Mouse (Mus musculus) intestine, embryonic 15.5 days (tissue): ENCODE measurements at regions not wholly inside any gene's neighbourhood (a gene's known extent, or its start where the extent isn't known, plus 50 kb on each side); places are given as distances from the start of the nearest gene placed in this dataset.

Source experiments
- ATAC-seq: fragments of 200-750 bp; cut with Nextera tagmentation; 2 replicates; pipeline ENCODE4 v1.8.0; 2017; ENCODE audit warnings: moderate TSS enrichment, moderate library complexity
- H3K27ac ChIP-seq: fragments of 300-500 bp; sonication (generic); 2 replicates; pipeline ENCODE4 v1.5.1; 2015; ENCODE audit warnings: mild to moderate bottlenecking, inconsistent platforms
- H3K27me3 ChIP-seq: fragments of 300-500 bp; sonication (generic); replicated peaks from 2 replicates; pipeline ENCODE4 v1.6.1; 2015; ENCODE audit warnings: inconsistent platforms
- H3K36me3 ChIP-seq: fragments of 300-500 bp; sonication (generic); 2 replicates; pipeline ENCODE4 v1.6.1; 2015; ENCODE audit warnings: inconsistent platforms
- H3K4me1 ChIP-seq: fragments of 300-500 bp; sonication (generic); replicated peaks from 2 replicates; pipeline ENCODE4 v1.6.1; 2015; ENCODE audit warnings: inconsistent platforms
- H3K4me2 ChIP-seq: fragments of 300-500 bp; sonication (generic); replicated peaks from 2 replicates; pipeline ENCODE4 v1.6.1; 2015; ENCODE audit warnings: mild to moderate bottlenecking, inconsistent platforms
- H3K4me3 ChIP-seq: fragments of 300-500 bp; sonication (generic); replicated peaks from 2 replicates; pipeline ENCODE4 v1.5.1; 2015; ENCODE audit warnings: inconsistent platforms
- H3K9ac ChIP-seq: fragments of 300-500 bp; sonication (generic); 2 replicates; pipeline ENCODE4 v1.6.1; 2015; ENCODE audit warnings: inconsistent platforms
- H3K9me3 ChIP-seq: fragments of 300-500 bp; sonication (generic); 2 replicates; pipeline ENCODE4 v1.6.1; 2016; ENCODE audit warnings: inconsistent platforms
- WGBS: fragments of 180-500 bp; shearing (Covaris S2); methylation state at CpG from one replicate; pipeline ENCODE4 v1.1.7; 2015; 5-methylcytosine and 5-hydroxymethylcytosine counted together

DNA sequence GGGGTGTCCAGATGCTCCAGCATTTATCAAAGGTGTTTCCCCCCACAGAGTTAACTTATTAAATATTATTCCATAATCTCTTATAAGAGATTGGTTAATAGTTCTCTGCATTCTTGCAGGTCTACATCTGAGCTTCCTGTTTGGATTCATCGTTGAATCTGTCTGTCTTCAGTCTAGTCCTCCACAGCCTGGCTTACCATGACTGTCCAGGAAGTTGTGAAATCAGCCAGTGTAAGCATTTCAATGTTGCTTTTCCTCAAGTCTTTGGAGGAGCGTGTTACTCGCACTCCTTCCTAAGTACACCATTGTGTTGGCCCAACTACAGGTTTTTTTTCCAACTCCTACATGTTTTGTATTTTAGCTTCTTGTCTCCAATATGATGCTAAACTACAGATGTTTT lies 124.2 kb upstream of the Htr2a start:
- Histone ChIP-seq H3K9me3 (no peaks in the 10 kb centered on the region), H3K4me3 (no peak overlapping the region), H3K9ac (no peak overlapping the region), H3K27me3 (no peaks in the 10 kb centered on the region), H3K36me3 (no peaks in the 10 kb centered on the region), H3K4me2 (no peak overlapping the region), H3K27ac (no peak overlapping the region), H3K4me1 (no peaks in the 10 kb centered on the region)
- no peak for ATAC-seq
- 83% methylated on average over 3 of the region's 3 CpGs for WGBS

DNA sequence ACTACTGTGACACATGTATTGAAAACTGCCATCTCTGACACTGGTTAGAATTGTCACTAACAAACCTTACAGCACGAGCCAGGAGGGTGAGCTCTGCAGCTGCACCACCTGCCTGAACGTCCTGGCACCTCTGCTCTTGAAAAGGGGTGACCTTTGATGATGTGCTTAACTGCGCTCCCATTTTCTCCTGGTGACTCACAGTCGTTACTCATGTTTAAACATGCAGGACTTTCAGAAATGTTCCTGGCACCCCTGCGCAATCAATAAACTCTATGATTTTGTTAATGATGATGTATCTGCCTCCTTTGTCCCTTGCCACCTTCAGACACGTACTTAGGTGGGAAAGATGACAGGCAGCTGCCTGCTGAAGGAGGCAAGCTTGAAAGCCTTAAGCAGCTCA lies 121.1 kb upstream of the Htr2a start:
- no peak overlapping the region for H3K9ac ChIP-seq
- no peaks in the 10 kb centered on the region for H3K9me3 ChIP-seq
- H3K36me3 ChIP-seq = no peaks in the 10 kb centered on the region
- no peak overlapping the region for H3K4me3 ChIP-seq
- no peak for ATAC-seq
- no peaks in the 10 kb centered on the region for H3K27me3 ChIP-seq
- no peaks in the 10 kb centered on the region for H3K4me1 ChIP-seq
- no peak overlapping the region for H3K4me2 ChIP-seq
- 65% methylated on average over 6 of the region's 6 CpGs for WGBS
- no peak overlapping the region for H3K27ac ChIP-seq

DNA sequence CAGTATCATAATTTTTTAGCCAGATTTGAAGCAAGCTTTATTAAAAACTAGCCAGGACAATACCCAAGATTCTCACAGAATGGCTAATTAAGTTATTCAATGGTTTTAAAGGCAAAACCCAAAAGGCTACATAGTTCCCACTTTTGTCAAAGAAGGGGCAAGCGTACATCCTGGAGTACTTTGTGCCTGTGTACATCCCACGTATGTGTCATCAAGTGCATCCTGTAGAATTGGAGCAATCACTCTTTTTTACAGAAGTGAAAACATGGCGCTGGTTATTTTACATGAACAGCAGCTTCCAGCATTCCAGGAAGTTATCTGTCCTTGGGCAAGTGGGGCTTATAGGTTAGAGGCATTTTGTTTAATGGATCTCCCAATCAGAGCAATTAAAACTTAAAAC lies 119.0 kb upstream of the Htr2a start:
- Histone ChIP-seq H3K4me3 (no peak overlapping the region), H3K27me3 (no peaks in the 10 kb centered on the region), H3K27ac (no peak overlapping the region), H3K4me1 (no peaks in the 10 kb centered on the region), H3K9ac (no peak overlapping the region), H3K9me3 (no peaks in the 10 kb centered on the region), H3K36me3 (no peaks in the 10 kb centered on the region), H3K4me2 (no peak overlapping the region)
- WGBS = 87% methylated on average over 3 of the region's 3 CpGs
- ATAC-seq = no peak

DNA sequence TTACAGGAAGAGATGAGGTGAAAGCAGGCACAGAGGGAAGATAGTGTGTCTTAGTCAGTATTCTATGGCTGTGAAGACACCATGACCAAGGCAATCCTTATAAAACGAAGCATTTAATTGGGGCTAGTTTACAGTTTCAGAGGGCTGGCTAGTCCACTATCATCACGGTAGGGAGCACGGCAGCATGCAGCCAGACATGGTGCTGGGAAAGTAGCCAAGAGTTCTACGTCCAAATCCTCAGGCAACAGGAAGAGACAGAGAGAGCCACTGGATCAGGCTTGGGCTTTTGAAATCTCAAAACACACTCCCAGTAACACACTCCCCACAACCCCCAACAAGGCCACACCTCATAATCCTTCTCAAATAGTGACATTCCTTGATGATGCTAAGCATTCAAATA lies 113.4 kb upstream of the Htr2a start:
- 75% methylated on average over 4 of the region's 4 CpGs for WGBS
- Histone ChIP-seq H3K9ac (no peak overlapping the region), H3K27ac (no peak overlapping the region), H3K27me3 (no peaks in the 10 kb centered on the region), H3K4me2 (no peak overlapping the region), H3K4me1 (no peaks in the 10 kb centered on the region), H3K4me3 (no peak overlapping the region), H3K9me3 (no peaks in the 10 kb centered on the region), H3K36me3 (no peaks in the 10 kb centered on the region)
- no peak for ATAC-seq

DNA sequence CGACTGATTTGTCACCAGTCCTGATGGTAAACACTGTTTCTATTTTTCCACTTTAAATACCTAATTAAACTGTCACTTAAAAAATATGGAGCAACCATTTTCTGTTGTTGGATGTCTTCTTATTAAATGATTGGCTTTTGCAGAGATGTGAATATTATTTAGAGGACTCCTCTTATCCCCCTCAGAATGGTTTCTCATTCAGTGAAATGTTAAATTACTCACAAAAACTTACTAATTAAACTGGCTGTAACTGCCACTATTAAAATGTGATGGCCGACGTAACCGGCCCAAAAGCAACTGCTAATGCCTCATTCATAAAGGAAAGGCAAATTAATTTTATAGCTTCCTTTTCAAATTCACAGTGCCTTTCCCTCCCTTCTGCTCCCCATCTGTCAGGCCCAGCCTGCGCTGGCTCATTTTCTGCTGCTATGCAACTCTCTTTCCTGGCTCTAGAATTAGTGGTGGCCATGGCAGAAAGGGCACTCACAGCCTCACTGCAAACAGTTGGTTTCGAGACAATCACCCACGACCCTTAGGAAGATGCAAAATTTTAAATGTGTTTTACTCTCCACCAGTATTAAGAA lies 111.2 kb upstream of the Htr2a start:
- Histone ChIP-seq H3K27me3 (no peaks in the 10 kb centered on the region), H3K4me1 (no peaks in the 10 kb centered on the region), H3K27ac (no peak overlapping the region), H3K36me3 (no peaks in the 10 kb centered on the region), H3K4me3 (no peak overlapping the region), H3K4me2 (no peak overlapping the region), H3K9me3 (no peaks in the 10 kb centered on the region), H3K9ac (no peak overlapping the region)
- ATAC-seq = no peak
- WGBS = 87% methylated on average over 7 of the region's 7 CpGs

DNA sequence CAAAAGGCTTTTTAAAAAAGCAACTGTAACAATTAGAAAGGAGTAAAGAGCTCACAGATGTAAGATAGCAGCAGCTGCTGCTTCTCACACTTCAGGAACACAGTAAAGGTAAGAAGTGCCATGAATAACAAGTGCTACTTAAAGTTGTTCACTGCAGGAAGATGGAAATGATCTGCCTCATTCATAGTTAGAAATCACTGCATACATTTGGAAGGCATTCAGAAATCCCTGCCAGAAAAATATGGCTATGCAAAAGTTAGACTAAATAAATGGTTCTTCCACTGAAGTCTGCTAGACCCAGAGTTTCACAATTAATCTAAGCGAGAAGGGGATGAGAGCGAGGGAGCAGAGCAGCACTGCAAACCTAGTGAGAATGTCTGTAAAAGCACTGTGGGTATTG lies 102.5 kb upstream of the Htr2a start:
- Histone ChIP-seq H3K4me2 (no peak overlapping the region), H3K4me1 (no peaks in the 10 kb centered on the region), H3K9me3 (no peaks in the 10 kb centered on the region), H3K27ac (no peak overlapping the region), H3K4me3 (no peak overlapping the region), H3K36me3 (no peaks in the 10 kb centered on the region), H3K9ac (no peak overlapping the region), H3K27me3 (no peaks in the 10 kb centered on the region)
- WGBS = 58% methylated on average over 2 of the region's 2 CpGs
- ATAC-seq = no peak

DNA sequence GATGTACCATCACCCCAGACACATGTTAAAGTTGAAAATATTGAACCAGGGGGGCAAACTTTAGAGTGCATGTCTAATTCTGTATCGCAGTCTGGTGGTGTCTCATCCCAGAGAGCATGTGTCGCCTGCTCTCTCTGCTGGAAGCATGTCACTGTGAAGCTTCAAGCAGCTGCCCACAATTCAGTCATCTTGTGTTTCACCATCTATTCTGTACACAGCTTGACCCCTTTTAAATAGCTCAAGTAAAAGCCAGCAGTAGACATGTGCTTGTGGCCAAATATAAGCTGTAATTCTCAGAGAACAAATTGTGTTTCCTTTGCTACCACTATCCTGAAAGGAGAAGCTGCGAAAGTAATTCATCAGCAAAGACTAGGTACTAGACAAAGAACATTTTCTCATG lies 96.6 kb upstream of the Htr2a start:
- H3K36me3 ChIP-seq = no peaks in the 10 kb centered on the region
- no peak overlapping the region for H3K4me3 ChIP-seq
- 91% methylated on average over 3 of the region's 3 CpGs for WGBS
- H3K4me2 ChIP-seq = no peak overlapping the region
- no peak for ATAC-seq
- no peak overlapping the region for H3K9ac ChIP-seq
- no peaks in the 10 kb centered on the region for H3K9me3 ChIP-seq
- H3K27me3 ChIP-seq = no peaks in the 10 kb centered on the region
- no peaks in the 10 kb centered on the region for H3K4me1 ChIP-seq
- H3K27ac ChIP-seq = no peak overlapping the region

DNA sequence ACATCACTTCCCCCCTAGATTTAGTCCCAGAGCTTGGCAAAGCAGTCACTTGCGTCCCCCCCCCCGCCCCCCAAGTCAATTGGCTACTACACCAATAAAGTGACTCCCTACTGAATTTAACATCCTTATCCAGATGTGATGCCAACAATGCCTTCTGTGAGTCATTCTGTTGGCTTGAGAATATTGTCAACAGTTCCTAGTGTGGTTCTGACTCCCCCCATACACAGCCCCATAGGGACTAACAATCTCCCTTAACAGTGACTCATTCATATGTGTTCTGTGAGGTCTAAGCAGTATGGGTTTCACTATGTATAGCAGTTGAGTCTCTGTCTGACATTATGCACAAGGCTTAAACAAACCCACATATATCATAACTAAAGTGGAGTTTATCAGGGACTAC lies 89.5 kb upstream of the Htr2a start:
- ATAC-seq = no peak
- no peak overlapping the region for H3K4me3 ChIP-seq
- H3K9me3 ChIP-seq = no peaks in the 10 kb centered on the region
- H3K27me3 ChIP-seq = no peaks in the 10 kb centered on the region
- H3K36me3 ChIP-seq = no peaks in the 10 kb centered on the region
- H3K4me2 ChIP-seq = no peak overlapping the region
- no peak overlapping the region for H3K27ac ChIP-seq
- WGBS = 90% methylated on average over 2 of the region's 2 CpGs
- H3K4me1 ChIP-seq = no peaks in the 10 kb centered on the region
- no peak overlapping the region for H3K9ac ChIP-seq

DNA sequence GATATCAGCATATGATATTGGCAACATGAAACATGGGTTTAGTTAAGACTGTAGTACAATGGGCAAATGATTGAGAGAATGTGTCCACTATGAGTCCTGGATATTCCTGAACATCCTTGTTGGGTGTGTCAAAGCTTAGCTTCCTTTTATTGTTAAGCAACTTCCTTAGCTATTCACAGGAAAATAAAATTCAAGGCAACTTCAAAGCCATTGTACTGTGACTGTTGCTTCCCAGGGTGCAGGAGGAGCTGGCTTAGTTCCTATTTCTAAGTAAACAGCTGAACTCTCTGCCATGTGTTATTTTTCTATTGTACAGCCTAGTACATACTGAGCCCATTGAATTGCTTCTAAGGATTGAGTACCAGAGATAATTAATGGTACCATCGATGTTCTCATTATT lies 87.0 kb upstream of the Htr2a start:
- 88% methylated on average over 1 of the region's 1 CpGs for WGBS
- no peak overlapping the region for H3K27ac ChIP-seq
- no peak overlapping the region for H3K9ac ChIP-seq
- no peaks in the 10 kb centered on the region for H3K27me3 ChIP-seq
- ATAC-seq = no peak
- no peaks in the 10 kb centered on the region for H3K4me1 ChIP-seq
- H3K4me2 ChIP-seq = no peak overlapping the region
- H3K9me3 ChIP-seq = no peaks in the 10 kb centered on the region
- H3K4me3 ChIP-seq = no peak overlapping the region
- no peaks in the 10 kb centered on the region for H3K36me3 ChIP-seq

DNA sequence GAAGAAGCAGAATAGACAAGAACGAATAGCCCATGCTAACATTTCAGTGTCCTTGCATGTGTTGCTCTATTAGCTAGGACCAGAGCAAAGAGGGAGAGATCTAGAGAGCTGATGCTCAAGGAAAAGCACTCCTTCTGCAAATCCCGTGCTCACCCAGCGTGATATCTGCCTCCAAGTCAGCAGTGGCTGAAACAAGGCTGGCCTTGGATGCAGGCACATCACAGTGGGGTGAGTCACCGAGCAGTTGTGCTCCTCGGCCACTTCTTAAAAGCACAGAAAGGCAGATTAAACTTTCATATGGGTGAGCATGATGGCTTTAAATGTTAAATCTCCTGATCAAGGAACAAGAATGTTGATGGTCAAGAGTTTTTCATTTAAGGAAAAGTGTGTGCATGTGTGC lies 82.3 kb upstream of the Htr2a start:
- Histone ChIP-seq H3K9me3 (no peaks in the 10 kb centered on the region), H3K4me1 (no peaks in the 10 kb centered on the region), H3K27ac (no peak overlapping the region), H3K4me2 (no peak overlapping the region), H3K9ac (no peak overlapping the region), H3K36me3 (no peaks in the 10 kb centered on the region), H3K27me3 (no peaks in the 10 kb centered on the region), H3K4me3 (no peak overlapping the region)
- ATAC-seq = no peak
- WGBS = 70% methylated on average over 5 of the region's 5 CpGs
